Mouse (Mus musculus) CH12.LX (cell line): ENCODE results near the gene Cyth3.

Experiments
- CHD1 ChIP-seq: IDR thresholded peaks from 2 replicates; pipeline ENCODE4 v1.6.1; 2012; ENCODE audit warnings: low read depth, low read length, improper control_type of control experiment, inconsistent platforms
- CTCF ChIP-seq, 2 experiments: IDR thresholded peaks in 1 of 2; conservative IDR thresholded peaks in 1 of 2; 2 replicates each; pipeline ENCODE4 v1.5.1; 2011 to 2012; ENCODE audit warnings: low read depth in 2 of 2, low read length in 2 of 2, improper control_type of control experiment in 1 of 2, inconsistent platforms in 1 of 2, mild to moderate bottlenecking in 1 of 2, moderate library complexity in 1 of 2
- EP300 ChIP-seq: IDR thresholded peaks from 2 replicates; pipeline ENCODE4 v1.6.1; 2011; ENCODE audit warnings: low read length, improper control_type of control experiment
- MAZ ChIP-seq: IDR thresholded peaks from 2 replicates; pipeline ENCODE4 v1.6.1; 2012; ENCODE audit warnings: low read depth, mild to moderate bottlenecking, inconsistent platforms, low read length, improper control_type of control experiment, moderate library complexity
- POLR2A ChIP-seq: IDR thresholded peaks from 2 replicates; pipeline ENCODE4 v1.6.1; 2011; ENCODE audit warnings: low read depth, mild to moderate bottlenecking, improper control_type of control experiment, low read length
- UBTF ChIP-seq: IDR thresholded peaks from 2 replicates; pipeline ENCODE4 v1.6.1; 2012; ENCODE audit warnings: low read depth, mild to moderate bottlenecking, inconsistent platforms, low read length, improper control_type of control experiment, moderate library complexity
- ZC3H11A ChIP-seq: IDR thresholded peaks from 2 replicates; pipeline ENCODE4 v1.6.1; 2012; ENCODE audit warnings: low read depth, mild to moderate bottlenecking, inconsistent platforms, low read length, improper control_type of control experiment
- ZKSCAN1 ChIP-seq: IDR thresholded peaks from 2 replicates; pipeline ENCODE4 v1.6.1; 2012; ENCODE audit warnings: low read depth, inconsistent platforms, low read length, improper control_type of control experiment, borderline replicate concordance

DNA sequence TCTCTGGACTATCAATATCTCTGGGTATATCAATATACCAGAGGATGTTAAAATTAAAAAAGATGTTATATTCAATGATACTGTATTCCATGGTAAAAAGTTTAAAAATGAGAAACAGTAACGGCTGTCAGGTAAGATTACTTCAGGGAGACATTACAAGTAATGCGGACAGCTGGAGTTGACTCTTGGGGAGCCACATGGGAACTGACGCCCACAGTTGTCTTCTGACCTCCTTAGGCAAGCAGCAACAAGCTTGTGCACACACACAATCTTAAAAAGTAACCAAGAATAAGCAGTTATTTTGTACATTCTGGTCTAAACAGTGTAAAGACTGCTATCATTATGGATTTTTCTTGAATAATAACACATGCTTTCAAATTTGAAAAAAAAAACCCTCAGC, 2.2 kb downstream of the Cyth3 start:
- no peak for TF ChIP-seq ZC3H11A
- TF ChIP-seq CTCF (conservative IDR thresholded peaks at IDR 0.05 in 1 of 2, IDR thresholded peaks at IDR 0.05 in 1 of 2; ENCODE audit: low read depth in 2 of 2, low read length in 2 of 2): no peak
- TF ChIP-seq POLR2A: no peak
- TF ChIP-seq CHD1: no peak
- no peak for TF ChIP-seq UBTF
- no peak for TF ChIP-seq EP300
- TF ChIP-seq MAZ: no peak
- no peak for TF ChIP-seq ZKSCAN1
